Comparison of ENCODE assay signal across 23 mouse cellular contexts in the genomic region with DNA sequence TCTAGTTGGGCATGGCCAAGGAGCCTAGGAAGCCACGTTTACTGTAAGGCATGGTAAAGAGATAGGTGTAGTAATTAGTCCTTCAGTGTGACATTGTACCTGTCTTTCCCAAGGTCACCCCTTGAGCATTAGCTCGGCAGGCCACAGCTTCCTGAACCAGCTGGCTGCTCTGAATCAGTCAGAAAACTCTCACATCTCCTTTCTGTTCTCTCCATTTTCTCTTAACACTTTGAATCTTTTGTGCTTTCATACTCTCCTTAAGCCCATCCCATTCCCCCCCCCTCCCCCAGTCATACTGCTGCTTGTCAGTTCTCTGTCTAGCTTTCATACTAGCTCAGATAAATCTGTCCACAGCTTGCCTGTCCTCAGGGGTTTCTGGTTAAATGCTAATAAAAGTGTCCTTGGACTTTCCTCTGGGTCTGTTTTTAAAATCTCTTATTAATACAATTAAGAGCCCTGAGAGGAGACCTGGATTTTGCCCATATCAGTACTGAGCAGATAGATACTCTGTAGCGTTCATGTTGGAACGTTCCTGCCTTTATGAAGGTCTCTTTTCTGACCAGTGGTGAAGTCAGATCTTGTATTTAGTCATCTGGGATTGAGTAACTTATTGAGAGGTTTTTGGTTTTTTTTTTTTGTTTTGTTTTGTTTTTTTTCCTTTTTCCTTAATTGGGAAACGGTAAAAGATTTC. TPM values are rescaled to one million over a fixed set of nuclear protein-coding genes. Genes with fewer than 3 reads are reported as not detected.
DNase-seq lines count a peak whose midpoint lies in the region; ATAC-seq and TF ChIP-seq lines count a peak whose summit lies in the region.
"Had no signal": no experiment of that assay in that cellular context is flagged by ENCODE, and none has a peak within 500 bp of the region (broad histone marks: within the 10 kb centered on the region; RNA-seq: fewer than 3 reads in every experiment).

No protein-coding gene starts in this region.

- H3K9me3 ChIP-seq in heart, embryonic 11.5 days (replicated peaks; ENCODE audit: control insufficient read depth, low read length) = no peaks in the 10 kb centered on the region
- no peaks in the 10 kb centered on the region for H3K9me3 ChIP-seq in liver, embryonic 15.5 days (replicated peaks)
- H3K9me3 ChIP-seq in liver, embryonic 11.5 days (ENCODE audit: control insufficient read depth, low read length) = no peaks in the 10 kb centered on the region
- H3K9me3 ChIP-seq in stomach, embryonic 15.5 days = no peaks in the 10 kb centered on the region
- no peaks in the 10 kb centered on the region for H3K9me3 ChIP-seq in stomach, postnatal 0 days (ENCODE audit: control insufficient read depth, low read length)
- H3K9me3 ChIP-seq: forebrain, embryonic 15.5 days; kidney, embryonic 15.5 days; limb, embryonic 13.5 days had no signal

- H3K27me3 ChIP-seq in heart, embryonic 11.5 days (ENCODE audit: control insufficient read depth, insufficient read depth, low read length) = no peaks in the 10 kb centered on the region
- no peaks in the 10 kb centered on the region for H3K27me3 ChIP-seq in liver, embryonic 15.5 days
- H3K27me3 ChIP-seq in liver, embryonic 11.5 days (replicated peaks; ENCODE audit: control insufficient read depth, insufficient read depth, low read length) = no peaks in the 10 kb centered on the region
- no peaks in the 10 kb centered on the region for H3K27me3 ChIP-seq in stomach, embryonic 15.5 days (replicated peaks)
- no peaks in the 10 kb centered on the region for H3K27me3 ChIP-seq in stomach, postnatal 0 days (ENCODE audit: control insufficient read depth, insufficient read depth, low read length)
- H3K27me3 ChIP-seq: forebrain, embryonic 15.5 days; kidney, embryonic 15.5 days; limb, embryonic 13.5 days had no signal

- no peak overlapping the region for H3K4me3 ChIP-seq in heart, embryonic 11.5 days (ENCODE audit: low read depth, low read length)
- H3K4me3 ChIP-seq in liver, embryonic 15.5 days (replicated peaks) = no peak overlapping the region
- no peak overlapping the region for H3K4me3 ChIP-seq in liver, embryonic 11.5 days (ENCODE audit: low read depth, low read length)
- H3K4me3 ChIP-seq in stomach, embryonic 15.5 days (replicated peaks) = no peak overlapping the region
- no peak overlapping the region for H3K4me3 ChIP-seq in stomach, postnatal 0 days (ENCODE audit: low read depth, low read length)
- H3K4me3 ChIP-seq: forebrain, embryonic 15.5 days; kidney, embryonic 15.5 days; limb, embryonic 13.5 days had no signal

- no peak overlapping the region; the same call in 1 of the 2 replicates for H3K4me2 ChIP-seq in heart, embryonic 11.5 days
- H3K4me2 ChIP-seq in liver, embryonic 15.5 days = no peak overlapping the region
- H3K4me2 ChIP-seq in liver, embryonic 11.5 days = no peak overlapping the region
- 0 out of 2 replicates have a peak overlapping the region, but pooled peaks have one; percentile 5 for H3K4me2 ChIP-seq in stomach, embryonic 15.5 days
- H3K4me2 ChIP-seq in stomach, postnatal 0 days (replicated peaks; ENCODE audit: low read depth) = no peak overlapping the region
- H3K4me2 ChIP-seq: forebrain, embryonic 15.5 days; kidney, embryonic 15.5 days; limb, embryonic 13.5 days had no signal

- no peak for DNase-seq in heart, postnatal 4 days
- DNase-seq in liver, embryonic 11.5 days (ENCODE audit: low spot score) = no peak
- no peak for DNase-seq in stomach, postnatal 0 days (ENCODE audit: low spot score)
- no peak for DNase-seq in urinary bladder, postnatal 25 days (ENCODE audit: low spot score)
- no peak for DNase-seq in urinary bladder, adult 2 months (ENCODE audit: low spot score)
- DNase-seq: cerebellum, adult 11 months; cerebellum, postnatal 10 days; embryo, embryonic 11 days; gastrocnemius, postnatal 25 days; heart, postnatal 14 days; lung, adult 2 months; right cerebral cortex, postnatal 14 days; spleen, adult 18-20 months; thymus, adult 18-20 months; thymus, postnatal 4 days had no signal

- no peaks in the 10 kb centered on the region; the same call in 1 of the 2 replicates for H3K4me1 ChIP-seq in heart, embryonic 11.5 days (ENCODE audit: control insufficient read depth, insufficient read depth, low read length)
- no peaks in the 10 kb centered on the region for H3K4me1 ChIP-seq in liver, embryonic 15.5 days (replicated peaks)
- H3K4me1 ChIP-seq in liver, embryonic 11.5 days (replicated peaks; ENCODE audit: control insufficient read depth, insufficient read depth, low read length) = no peaks in the 10 kb centered on the region
- no peaks in the 10 kb centered on the region for H3K4me1 ChIP-seq in stomach, embryonic 15.5 days
- H3K4me1 ChIP-seq in stomach, postnatal 0 days (replicated peaks; ENCODE audit: control insufficient read depth, insufficient read depth) = no peaks in the 10 kb centered on the region
- H3K4me1 ChIP-seq: forebrain, embryonic 15.5 days had no signal

- ATAC-seq in heart, embryonic 11.5 days (replicated peaks; ENCODE audit: insufficient number of reproducible peaks, low FRiP score, low TSS enrichment) = no peak
- ATAC-seq in liver, embryonic 15.5 days (ENCODE audit: insufficient read depth) = no peak
- no peak for ATAC-seq in liver, embryonic 11.5 days (replicated peaks; ENCODE audit: low FRiP score)
- ATAC-seq in stomach, embryonic 15.5 days (ENCODE audit: insufficient read depth, low FRiP score, low read depth) = no peak
- ATAC-seq in stomach, postnatal 0 days (ENCODE audit: low FRiP score, low TSS enrichment) = no peak
- ATAC-seq: forebrain, embryonic 15.5 days; hindbrain, embryonic 16.5 days; intestine, embryonic 16.5 days had no signal

- 0 out of 2 replicates have a peak overlapping the region, but pooled peaks have one; percentile 22 for H3K27ac ChIP-seq in heart, embryonic 11.5 days (ENCODE audit: low read depth, low read length)
- 0 out of 2 replicates have a peak overlapping the region, but pooled peaks have one; percentile 6 for H3K27ac ChIP-seq in liver, embryonic 15.5 days (replicated peaks)
- H3K27ac ChIP-seq in liver, embryonic 11.5 days (ENCODE audit: low read depth, low read length) = no peak overlapping the region
- no peak overlapping the region for H3K27ac ChIP-seq in stomach, embryonic 15.5 days
- no peak overlapping the region for H3K27ac ChIP-seq in stomach, postnatal 0 days (replicated peaks)
- H3K27ac ChIP-seq: forebrain, embryonic 15.5 days; kidney, embryonic 15.5 days; limb, embryonic 13.5 days had no signal

- WGBS in heart, embryonic 11.5 days (ENCODE audit: insufficient replicate concordance) = 40% methylated on average over 5 of the region's 5 CpGs
- WGBS in liver, embryonic 15.5 days (ENCODE audit: insufficient replicate concordance) = 44% methylated on average over 5 of the region's 5 CpGs
- WGBS in liver, embryonic 11.5 days = 58% methylated on average over 5 of the region's 5 CpGs
- WGBS in stomach, embryonic 15.5 days = 55% methylated on average over 5 of the region's 5 CpGs
- WGBS in stomach, postnatal 0 days = 61% methylated on average over 5 of the region's 5 CpGs

- no peak for TF ChIP-seq CTCF in stomach, postnatal 0 days (IDR thresholded peaks at IDR 0.05; ENCODE audit: low read depth)

- H3K9ac ChIP-seq in heart, embryonic 11.5 days (ENCODE audit: low read depth, low read length) = no peak overlapping the region
- H3K9ac ChIP-seq in liver, embryonic 15.5 days = no peak overlapping the region
- no peak overlapping the region for H3K9ac ChIP-seq in liver, embryonic 11.5 days (ENCODE audit: low read depth, low read length)
- no peak overlapping the region for H3K9ac ChIP-seq in stomach, embryonic 15.5 days
- no peak overlapping the region for H3K9ac ChIP-seq in stomach, postnatal 0 days (ENCODE audit: low read length)
- H3K9ac ChIP-seq: forebrain, embryonic 15.5 days; kidney, embryonic 15.5 days; limb, embryonic 13.5 days had no signal

- no peak for TF ChIP-seq EP300 in stomach, postnatal 0 days (optimal IDR thresholded peaks at IDR 0.05)

- no peaks in the 10 kb centered on the region for H3K36me3 ChIP-seq in heart, embryonic 11.5 days (ENCODE audit: control insufficient read depth, insufficient read depth, low read length)
- no peaks in the 10 kb centered on the region for H3K36me3 ChIP-seq in liver, embryonic 15.5 days (replicated peaks)
- H3K36me3 ChIP-seq in liver, embryonic 11.5 days (ENCODE audit: control insufficient read depth, insufficient read depth, low read length) = no peaks in the 10 kb centered on the region
- no peaks in the 10 kb centered on the region for H3K36me3 ChIP-seq in stomach, embryonic 15.5 days
- peaks cover 2% of the 10 kb centered on the region; the same call in 1 of the 2 replicates for H3K36me3 ChIP-seq in stomach, postnatal 0 days (ENCODE audit: control insufficient read depth, insufficient read depth, low read length)
- H3K36me3 ChIP-seq: forebrain, embryonic 15.5 days had no signal

RNA-seq across cellular contexts. Expression of a gene that starts 12.4 kb away (rescaled TPM):
- polyA plus RNA-seq in heart, embryonic 11.5 days (2014; fragmentation: Nextera tagmentation; extraction: Ambion mirVana) = 7.1 and 7.9 TPM in 2 replicates
- 1 to 10 TPM; 4.4 to 4.9 TPM for total RNA-seq in heart, postnatal 4 days (2021)
- 2.4 and 2.5 TPM in 2 replicates for polyA plus RNA-seq in liver, embryonic 15.5 days (2015; fragmentation: Nextera tagmentation; extraction: Ambion mirVana)
- 5.0 and 6.1 TPM in 2 replicates for polyA plus RNA-seq in liver, embryonic 11.5 days (2014; fragmentation: Nextera tagmentation; extraction: Ambion mirVana)
- 12.4 and 13.1 TPM in 2 replicates for polyA plus RNA-seq in stomach, embryonic 15.5 days (2015; fragmentation: Nextera tagmentation; extraction: Ambion mirVana)
- polyA plus RNA-seq in stomach, postnatal 0 days (2015; fragmentation: Nextera tagmentation; extraction: Ambion mirVana) = 7.4 and 8.4 TPM in 2 replicates
- 8.2 and 10.4 TPM in 2 replicates for polyA plus RNA-seq in urinary bladder, adult 2 months (2012; rRNA removed)

RNA-seq across cellular contexts. Expression of a gene that starts 36.0 kb away (rescaled TPM):
- polyA plus RNA-seq in heart, embryonic 11.5 days (2014; fragmentation: Nextera tagmentation; extraction: Ambion mirVana) = 4.6 and 5.7 TPM in 2 replicates
- 1 to 10 TPM; 2.3 to 2.7 TPM for total RNA-seq in heart, postnatal 4 days (2021)
- 1.6 and 2.1 TPM in 2 replicates for polyA plus RNA-seq in liver, embryonic 15.5 days (2015; fragmentation: Nextera tagmentation; extraction: Ambion mirVana)
- 3.4 and 3.8 TPM in 2 replicates for polyA plus RNA-seq in liver, embryonic 11.5 days (2014; fragmentation: Nextera tagmentation; extraction: Ambion mirVana)
- 7.8 TPM in 2 replicates for polyA plus RNA-seq in stomach, embryonic 15.5 days (2015; fragmentation: Nextera tagmentation; extraction: Ambion mirVana)
- polyA plus RNA-seq in stomach, postnatal 0 days (2015; fragmentation: Nextera tagmentation; extraction: Ambion mirVana) = 4.4 and 4.7 TPM in 2 replicates
- 5.2 and 5.9 TPM in 2 replicates for polyA plus RNA-seq in urinary bladder, adult 2 months (2012; rRNA removed)

Comparison
In these comparisons a context has a peak if more than half of its experiments do, and no peak if none do; other contexts are left out.
1. H3K27ac ChIP-seq: peak in heart, embryonic 11.5 days (single experiment) and liver, embryonic 15.5 days (single experiment); none in liver, embryonic 11.5 days (single experiment), stomach, embryonic 15.5 days (single experiment) and stomach, postnatal 0 days (single experiment).